Mouse (Mus musculus): ENCODE data around the gene Nudt1.

Nudt1 gene

DNA sequence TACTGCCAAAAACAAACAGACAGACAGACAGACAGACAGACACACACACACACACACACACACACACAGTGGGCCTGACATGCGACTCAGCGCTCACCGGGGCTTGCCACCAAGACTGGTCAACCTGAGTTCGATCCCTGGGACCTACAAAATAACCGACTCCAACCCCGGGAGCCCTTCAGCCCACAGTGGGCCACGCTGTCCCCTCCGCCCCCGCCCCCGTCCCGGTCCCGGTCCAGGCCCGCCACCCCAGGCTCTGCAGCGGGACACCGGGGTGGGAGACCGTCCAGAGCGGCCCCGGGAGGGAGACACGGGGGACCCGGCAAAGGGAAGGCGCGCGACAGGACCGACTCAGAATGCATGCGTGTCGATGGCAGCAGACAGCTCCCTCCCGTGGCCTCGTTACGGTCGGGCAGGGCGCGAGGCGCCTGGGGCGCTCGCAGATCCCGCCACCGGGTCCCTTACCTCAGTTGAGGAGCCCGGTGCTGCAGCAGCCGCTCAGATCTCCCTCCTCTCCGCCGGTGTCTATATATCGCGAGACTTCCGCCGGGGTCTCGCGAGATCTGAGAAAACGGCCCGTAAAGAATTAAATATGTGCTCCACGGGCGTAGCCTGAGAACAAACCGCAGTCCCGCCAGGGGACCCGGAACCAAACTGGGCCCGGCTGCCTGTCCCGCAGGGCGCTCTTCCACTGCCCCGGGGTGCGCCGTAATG lies at the start of gene Nudt1, which contains the start of gene Mad1l1:
Gene Nudt1 (plus strand): TSS at position 615 of the 714 bp plus-strand sequence.
Gene Mad1l1 (minus strand): TSS at position 511 of the 714 bp plus-strand sequence.
- peak; percentile 87 to 88 for DNase-seq (ENCODE audit: low spot score in 2 of 2)

DNA sequence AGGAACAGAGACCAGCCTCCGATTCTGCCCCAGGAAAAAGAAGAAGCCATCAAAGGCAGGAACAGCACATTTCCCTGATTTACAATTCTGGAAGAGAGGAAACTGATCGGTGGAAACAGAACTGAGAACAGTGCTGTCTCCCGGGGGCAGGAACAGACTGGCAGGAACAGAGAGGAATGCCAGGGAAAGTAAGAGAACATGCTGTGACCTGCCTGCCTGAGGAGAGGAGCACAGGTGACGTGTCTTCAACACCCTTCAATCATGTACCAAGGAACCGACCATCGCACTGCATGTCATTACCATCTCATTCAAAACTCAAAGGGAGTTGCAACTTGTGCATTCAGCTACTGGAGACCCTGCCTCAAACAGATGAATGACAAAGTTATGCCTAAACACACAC lies 44.7 kb upstream of the Nudt1 start:
- no peak for DNase-seq (ENCODE audit: low spot score in 2 of 2)

DNA sequence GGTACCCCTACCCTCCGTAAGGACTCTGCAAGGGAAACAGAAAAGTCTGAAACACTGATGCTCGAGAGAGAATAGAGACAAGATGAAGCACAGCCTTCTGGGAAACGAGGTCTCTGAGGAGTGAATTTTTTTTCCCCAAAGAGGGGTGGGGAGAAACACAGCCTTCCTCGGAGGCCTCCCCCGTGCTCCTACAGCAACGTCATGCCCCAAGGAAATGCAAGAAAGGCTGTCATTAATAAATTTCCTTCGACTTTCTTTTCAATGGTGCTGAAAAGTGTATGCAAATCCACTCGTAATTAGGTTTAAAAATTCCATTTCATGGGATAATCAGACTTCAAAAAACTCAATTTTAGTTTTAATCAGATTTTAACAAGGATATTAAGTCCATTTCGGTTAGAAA lies 41.3 kb upstream of the Nudt1 start:
- no peak for DNase-seq (ENCODE audit: low spot score in 2 of 2)

DNA sequence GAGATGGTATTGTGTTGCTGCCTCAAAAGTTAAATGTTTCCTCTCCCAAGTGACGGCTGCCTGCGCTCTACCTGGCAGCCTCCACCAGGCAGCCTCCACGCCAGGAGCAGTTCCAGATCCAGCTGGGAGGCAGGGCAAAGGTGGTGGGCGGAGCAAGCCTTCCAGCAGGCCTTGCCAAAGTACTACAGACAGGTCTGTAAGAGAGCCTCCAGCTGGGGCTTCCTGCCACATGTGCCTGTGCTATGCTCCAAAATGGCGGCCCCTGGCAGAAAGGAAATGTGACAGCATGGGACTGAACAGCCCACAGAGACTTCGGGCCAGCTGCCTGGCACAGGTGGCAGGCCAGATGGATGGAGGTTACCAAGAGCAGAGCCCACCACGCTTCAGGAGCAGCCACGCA lies 39.1 kb upstream of the Nudt1 start:
- no peak for DNase-seq (ENCODE audit: low spot score in 2 of 2)

- no peak for DNase-seq (ENCODE audit: low spot score in 2 of 2)
These were observed 38.6 kb upstream of the Nudt1 start for GRCm38 (mm10) chr5:140282900-140283299.

DNA sequence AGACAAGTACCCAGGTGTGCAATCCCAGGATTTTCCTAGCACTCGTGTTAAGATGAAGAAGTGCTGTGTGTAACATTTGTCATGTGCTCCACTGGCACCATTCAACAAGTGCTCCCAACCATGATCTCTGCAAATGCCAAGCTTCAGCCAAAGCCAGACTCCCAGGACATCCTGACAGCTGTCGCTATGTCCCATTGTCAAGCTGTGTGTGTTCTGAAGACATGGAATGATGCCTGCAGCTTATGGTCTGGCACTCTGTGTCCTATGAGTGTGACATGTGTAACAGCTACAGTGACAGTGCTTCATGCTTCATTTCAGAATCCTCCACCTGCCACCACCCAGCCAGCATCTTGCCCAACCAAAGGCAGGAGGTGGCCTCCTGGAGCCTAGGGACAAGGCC lies 37.4 kb upstream of the Nudt1 start:
- DNase-seq (ENCODE audit: low spot score in 2 of 2), result no peak

DNA sequence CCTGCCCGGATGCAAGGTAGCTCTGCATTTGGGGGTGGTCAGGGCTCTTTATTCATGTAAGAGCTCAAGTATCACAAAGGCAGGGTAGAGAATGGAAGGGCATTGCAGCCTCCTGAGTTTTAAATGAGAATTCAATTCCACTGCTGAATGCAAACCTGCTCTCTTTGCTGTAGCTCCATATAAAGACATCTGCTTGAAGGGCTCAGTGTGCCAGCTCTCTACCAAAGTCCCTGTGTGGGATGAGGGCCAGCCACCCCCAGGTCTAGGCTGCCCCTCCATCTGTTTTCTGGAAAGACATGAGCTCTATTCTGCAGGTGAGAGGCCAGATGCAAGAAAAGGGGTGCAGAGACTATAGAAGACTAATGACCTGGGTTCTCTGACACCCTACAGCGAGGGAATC lies 36.7 kb upstream of the Nudt1 start:
- no peak for DNase-seq (ENCODE audit: low spot score in 2 of 2)

DNA sequence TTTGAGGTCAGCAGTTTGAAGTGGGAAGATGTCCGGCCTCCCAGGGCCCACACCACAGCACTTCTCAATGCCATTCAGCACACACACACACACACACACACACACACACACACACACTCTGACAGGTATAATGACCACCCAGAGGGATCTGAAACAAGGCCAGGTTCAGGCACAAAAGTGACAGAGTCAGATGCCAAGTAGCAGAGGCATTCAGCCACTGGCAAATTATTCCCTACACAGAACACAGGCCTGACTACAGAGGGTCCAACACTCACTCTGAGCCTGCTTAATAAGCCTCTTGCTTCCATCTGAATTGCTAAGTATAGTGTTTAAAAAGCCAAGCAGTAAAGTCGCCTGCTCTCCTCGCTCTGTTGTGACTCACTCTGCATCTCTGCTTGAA lies 33.2 kb upstream of the Nudt1 start:
- DNase-seq (ENCODE audit: low spot score in 2 of 2), result no peak

DNA sequence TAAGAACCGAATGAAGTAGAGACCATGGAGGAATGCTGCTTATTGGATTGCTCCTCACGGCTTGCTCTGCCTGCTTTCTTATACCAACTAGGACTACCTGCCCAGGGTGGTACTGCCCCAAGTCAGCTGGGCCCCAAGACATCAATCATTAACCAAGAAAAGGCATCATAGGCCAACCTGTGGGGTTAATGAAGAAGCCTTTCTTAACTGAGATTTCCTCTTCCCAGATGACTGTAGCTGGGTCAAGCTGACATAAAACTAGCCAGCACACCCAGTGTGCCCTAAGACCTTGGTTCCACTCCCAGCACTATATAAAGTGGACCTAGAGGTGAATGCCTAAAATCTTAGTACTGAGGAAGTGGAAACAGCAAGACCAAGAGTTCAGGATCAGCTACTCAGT lies 32.3 kb upstream of the Nudt1 start:
- DNase-seq (ENCODE audit: low spot score in 2 of 2), result no peak

GRCm38 (mm10) chr5:140292152-140292551 lies 29.3 kb upstream of the Nudt1 start:
- peak in 1 of 2 experiments; percentile 56 for DNase-seq (ENCODE audit: low spot score in 2 of 2)

DNA sequence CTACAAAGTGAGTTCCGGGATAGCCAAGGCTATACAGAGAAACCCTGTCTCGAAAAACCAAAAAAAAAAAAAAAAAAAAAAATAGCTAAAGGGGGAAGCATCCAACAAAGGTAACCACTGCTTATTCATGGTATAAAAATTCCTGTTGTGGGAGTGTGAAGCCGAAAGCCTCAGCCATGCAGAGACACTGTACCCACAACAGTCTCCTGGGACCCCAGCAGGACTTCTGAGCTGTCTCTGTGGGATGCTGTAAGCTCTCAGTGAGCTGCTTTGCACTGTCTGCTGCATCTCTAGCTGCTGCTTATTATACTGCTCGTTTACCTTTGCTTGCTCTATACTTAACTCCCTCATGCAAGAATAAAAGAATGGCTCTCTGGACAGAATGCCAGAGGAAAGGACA lies 23.2 kb upstream of the Nudt1 start:
- no peak for DNase-seq (ENCODE audit: low spot score in 2 of 2)

DNA sequence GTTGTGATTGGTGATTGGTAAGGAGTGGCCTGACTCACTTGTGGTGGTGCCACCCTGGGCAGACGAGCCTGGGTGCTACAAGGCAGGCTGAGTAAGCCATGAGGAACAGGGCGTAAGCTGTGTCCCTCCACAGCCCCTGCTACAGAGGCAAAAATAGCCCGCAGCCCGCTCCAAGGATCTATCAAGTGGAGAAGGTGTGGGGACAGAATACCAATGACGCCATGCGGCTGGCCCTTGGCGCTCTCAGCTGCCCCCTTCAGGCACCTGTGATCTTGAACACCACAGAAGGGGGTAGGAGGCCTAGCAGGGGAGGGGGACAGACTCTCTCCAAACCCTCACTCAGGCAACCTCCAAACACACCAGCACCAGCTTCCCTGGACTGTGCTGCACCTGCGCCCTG lies 15.4 kb upstream of the Nudt1 start:
- DNase-seq (ENCODE audit: low spot score in 2 of 2), result no peak

DNA sequence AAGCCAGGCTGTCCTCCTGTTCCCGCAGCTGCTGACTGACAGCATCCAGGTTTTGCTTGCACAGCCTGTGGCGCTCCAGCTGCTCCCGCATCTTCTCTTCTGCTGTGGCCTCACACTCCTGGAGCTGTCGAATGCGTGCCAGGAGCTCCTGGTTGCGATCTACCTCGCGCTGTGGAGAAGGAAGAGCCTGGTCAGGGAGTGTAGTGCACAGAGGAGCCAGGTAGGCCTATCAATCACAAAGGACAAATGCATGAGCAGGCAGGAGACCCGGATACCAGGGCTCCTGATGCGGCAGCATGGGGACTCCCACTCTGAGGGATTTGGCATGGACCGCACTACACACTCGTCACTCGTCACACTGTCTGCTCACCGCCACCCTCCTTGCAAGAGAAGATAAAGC lies 13.9 kb upstream of the Nudt1 start:
- DNase-seq (ENCODE audit: low spot score in 2 of 2), result no peak

DNA sequence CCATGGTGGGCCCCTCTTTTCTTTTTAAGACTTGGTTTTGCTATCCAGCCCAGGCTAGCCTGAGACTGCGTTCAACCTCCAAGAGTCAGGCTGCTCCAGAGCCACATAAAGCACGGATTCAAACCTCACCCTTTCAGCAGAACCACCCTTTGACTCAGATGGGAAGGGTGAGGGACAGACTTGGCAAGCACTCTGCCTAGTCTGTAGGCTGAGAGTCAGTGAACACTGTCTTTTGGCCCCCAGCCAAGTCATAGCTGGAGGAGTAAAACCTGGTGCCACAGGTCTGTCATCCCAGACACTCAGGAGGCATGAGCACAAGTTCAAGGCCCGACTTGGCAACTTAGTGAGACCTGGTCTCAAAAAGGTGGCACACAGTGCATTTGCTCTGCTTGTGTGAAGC lies 4.7 kb upstream of the Nudt1 start:
- no peak for DNase-seq (ENCODE audit: low spot score in 2 of 2)

DNA sequence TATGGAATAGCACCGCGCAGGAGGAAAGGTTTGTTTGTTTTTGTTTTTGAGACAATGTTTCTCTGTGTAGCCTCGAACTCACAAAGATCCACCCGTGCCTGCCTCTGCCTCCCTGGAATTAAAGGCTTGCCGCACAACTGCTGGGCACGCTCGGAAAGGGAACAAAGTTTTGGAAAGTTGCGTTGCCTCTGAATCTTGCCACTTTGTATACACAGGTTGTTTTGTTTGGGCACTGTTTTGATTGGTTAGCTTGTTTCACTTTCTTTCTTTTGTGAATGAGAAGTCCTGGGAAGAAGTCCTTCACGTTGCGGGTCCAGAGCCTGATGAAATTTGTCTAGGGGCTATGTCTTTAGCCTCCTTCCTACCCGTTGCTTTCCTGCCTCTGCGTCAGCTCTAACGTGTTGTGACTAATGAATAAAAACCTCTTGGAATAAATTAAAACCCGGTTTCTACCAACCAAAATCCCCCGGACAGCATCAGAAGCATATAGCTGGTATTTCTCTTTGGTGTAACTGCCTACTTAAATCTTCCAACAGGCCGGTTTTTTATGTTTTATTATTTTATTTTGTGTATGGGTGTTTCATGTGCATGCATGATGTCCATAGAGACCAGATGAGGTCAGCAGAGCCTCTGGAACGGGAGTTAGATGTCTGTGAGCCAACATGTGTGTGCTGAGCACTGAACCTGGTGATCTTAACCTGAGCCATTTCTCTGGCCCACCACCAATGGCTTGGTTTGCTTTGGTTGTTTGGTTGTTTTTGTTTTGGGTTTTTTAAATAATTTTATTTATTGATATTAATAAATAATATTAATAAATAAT lies 510 bp downstream of the Nudt1 start:
- no peak for DNase-seq (ENCODE audit: low spot score in 2 of 2)

- no peak for DNase-seq (ENCODE audit: low spot score in 2 of 2)
These were observed 2.6 kb downstream of the Nudt1 start for GRCm38 (mm10) chr5:140324058-140324457.

- peak; percentile 49 to 61 for DNase-seq (ENCODE audit: low spot score in 2 of 2)
These were observed 10.4 kb downstream of the Nudt1 start, which contains the start of gene Mrm2 for GRCm38 (mm10) chr5:140331615-140332512. Mrm2 (minus strand) TSS chr5:140331898.

DNA sequence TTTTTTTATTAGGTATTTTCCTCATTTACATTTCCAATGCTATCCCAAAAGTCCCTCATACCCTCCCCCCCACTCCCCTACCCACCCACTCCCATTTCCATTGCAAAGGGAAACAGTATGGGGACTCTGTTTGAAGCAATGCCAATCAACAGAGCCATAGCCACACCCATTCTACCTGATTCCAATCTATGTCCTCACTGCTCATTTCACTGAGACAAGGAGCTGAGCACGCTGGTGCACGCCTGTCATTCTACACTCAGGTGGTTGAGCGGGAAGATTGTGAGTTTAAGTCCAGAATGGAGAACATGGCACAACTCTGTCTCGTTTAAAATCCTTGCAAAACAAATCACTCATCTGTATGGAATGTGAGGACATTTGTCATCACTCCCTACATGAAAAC lies 11.1 kb downstream of the Nudt1 start:
- DNase-seq (ENCODE audit: low spot score in 2 of 2), result no peak

DNA sequence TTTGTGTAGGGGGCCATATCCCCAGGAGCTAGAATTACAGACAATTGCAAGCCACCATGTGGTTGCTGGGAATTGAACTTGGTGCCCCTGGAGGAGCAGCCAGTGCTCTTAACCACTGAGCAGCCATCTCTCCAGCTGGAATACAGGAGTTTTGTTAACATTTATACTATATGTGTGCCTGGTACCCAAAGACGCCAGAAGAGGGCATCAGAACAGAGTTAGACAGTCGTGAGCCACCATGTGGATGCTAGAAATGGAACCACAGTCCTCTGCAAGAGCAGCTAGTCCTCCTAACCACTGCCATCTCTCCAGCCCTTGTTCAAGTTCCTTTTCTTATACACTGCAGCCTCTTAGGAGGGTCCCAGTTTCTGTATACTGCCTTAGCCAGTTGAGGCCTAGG lies 12.2 kb downstream of the Nudt1 start:
- no peak for DNase-seq (ENCODE audit: low spot score in 2 of 2)

- no peak for DNase-seq (ENCODE audit: low spot score in 2 of 2)
These were observed 15.2 kb downstream of the Nudt1 start for GRCm38 (mm10) chr5:140336680-140337079.

GRCm38 (mm10) chr5:140338779-140339178 lies 17.3 kb downstream of the Nudt1 start:
- DNase-seq (ENCODE audit: low spot score in 2 of 2), result no peak

DNA sequence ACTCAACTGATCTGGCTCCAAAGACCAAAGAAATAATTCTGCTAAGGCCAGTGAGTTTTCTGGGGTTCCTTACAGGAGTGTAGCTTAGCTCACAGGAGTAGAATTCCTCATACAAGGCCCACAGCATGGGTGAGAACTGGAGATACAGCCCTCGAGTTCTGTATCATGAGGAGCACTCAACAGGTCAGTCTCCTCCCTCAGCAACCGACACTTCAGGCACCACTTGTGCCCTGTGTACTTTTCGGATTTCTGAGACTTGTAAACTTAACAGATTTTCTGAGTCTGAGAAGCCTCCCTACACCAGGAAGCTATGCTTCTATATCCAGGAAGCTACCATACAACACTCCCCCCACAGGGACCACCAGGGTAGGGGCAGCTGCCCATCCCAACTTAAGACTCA lies 18.4 kb downstream of the Nudt1 start:
- DNase-seq (ENCODE audit: low spot score in 2 of 2), result no peak
